Mouse (Mus musculus) T-helper 1 cell (primary cell): Measurements from ENCODE around the gene Crebzf.

Experiments
- in situ Hi-C: fragments of 300-600 bp; cut with MboI, MseI; formaldehyde crosslinking; loops from one replicate; pipeline ENCODE4 v1.15.1; 2025; ENCODE audit warnings: high pct_unique_total_duplicates

Crebzf gene

GRCm38 (mm10) chr7:90476313-90477245 lies 34.0 kb downstream of the Crebzf start, which contains the start of gene Dlg2:
Gene Dlg2, plus strand, starts transcription at chr7:90476672.
- in situ Hi-C loops, result no loop called here

- in situ Hi-C loops, result no loop called here
Observed at GRCm38 (mm10) chr7:90482607-90483006, 40.1 kb downstream of the Crebzf start.
